Mouse (Mus musculus) effector memory CD4-positive, alpha-beta T cell, adult 7 months (primary cell): ENCODE results near the gene Rarres1. TPM values are rescaled to one million over a fixed set of nuclear protein-coding genes. Genes with fewer than 3 reads are reported as not detected.

Source experiments
- polyA plus RNA-seq: library from polyadenylated mRNA; unstranded; fragments of 100-300 nt; shearing (Covaris generic); gene quantifications from one replicate; pipeline ENCODE4 v1.2.1, GENCODE M21; 2017

Gene Rarres1
- polyA plus RNA-seq, result not detected

DNA sequence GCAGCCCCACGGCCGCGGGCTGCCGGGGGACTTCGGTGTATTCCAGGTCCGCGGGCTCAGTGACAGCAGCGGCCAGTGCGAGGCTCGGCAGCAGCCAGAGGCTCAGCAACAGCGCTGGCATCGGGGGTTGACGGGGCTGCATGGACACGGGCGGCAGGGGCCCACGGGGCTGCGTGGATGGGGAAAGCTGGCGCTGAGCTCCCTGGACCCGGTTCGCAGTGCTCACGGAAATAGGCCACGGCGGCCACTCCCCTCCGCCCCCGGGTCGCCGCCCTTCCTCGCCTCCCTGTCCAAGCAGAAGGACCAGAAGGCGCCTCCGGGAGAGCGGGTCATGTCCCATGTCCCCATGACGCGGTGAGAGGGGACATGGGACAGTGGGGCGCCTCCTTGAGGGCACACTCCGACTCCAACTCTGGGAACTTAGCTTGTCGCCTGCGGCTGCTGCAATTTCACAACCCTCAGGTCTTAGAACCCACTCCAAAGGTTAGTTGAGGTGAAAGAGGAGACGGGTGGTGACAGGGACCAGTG, at the start of gene Rarres1:
Rarres1 (minus strand) TSS at position 250 of the 528 bp plus-strand sequence.

DNA sequence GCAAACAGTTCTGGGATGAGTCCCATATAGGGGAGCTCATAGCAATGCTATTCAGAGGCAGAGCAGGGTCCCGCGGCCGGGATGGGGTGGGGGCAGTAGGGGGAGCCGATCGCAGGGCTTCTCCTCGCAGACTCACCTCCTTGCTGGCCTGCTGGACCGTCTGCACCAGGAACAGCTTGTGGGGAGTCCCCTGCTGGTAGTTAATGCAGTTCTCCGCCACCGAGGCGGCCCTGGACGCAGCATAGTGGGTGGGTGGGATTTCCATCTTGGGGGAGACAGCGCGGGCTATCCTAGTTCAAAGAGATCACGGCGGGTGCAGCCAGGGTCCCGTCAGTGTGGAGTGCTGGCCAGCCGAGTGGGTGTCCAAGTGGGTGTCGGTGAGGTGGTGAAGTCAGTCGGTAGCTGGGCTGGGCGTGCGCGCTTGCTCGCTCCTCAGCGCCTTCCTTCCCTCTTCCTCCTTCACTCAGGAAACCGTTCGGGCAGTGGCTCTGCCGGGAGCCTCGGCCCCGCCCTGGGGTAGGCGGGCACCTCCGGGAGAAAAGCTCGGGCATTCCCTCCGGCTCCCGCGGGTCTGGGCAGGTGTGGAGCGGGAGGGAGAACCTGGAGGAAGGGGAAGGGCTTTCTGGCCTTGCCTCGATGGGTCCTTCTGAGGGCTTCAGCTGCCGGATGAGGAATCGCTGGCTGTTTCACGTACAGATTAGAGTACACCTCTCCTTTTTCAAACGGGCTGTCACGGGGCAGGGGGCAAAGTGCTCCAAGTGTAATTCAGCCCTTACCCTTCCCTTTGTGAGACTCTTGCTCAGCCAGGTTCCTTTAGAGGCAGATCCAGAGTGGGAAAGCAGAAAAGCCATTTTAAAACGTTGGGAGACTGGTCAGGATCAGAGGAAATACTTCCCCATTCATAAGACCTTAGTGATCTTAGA, 51.6 kb downstream of the Rarres1 start, which contains the start of gene Lxn:
Lxn (minus strand) TSS at position 477 of the 923 bp plus-strand sequence.

DNA sequence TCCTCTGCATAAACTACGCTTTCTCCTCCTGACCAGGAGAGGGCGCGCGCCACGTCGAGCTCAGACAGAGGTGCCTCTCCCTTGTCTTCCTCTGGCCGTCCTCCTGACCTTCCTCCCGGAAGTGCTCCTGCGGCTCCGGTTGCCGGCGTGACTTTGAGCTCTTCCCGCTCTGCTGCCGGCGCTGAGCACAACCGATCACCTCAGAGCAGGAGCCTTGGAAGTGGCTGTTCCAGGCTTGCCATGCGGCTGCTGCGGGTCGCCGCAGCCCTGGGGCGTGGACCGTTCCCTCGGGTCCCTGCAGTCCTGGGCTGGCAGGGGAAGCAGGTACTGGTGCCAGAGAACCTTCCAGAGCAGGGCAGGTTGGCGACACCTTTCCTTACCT, 85.3 kb downstream of the Rarres1 start, which contains the start of gene Gfm1:
Gfm1 (plus strand) TSS at position 98 of the 382 bp plus-strand sequence.

Other genes with a start within 250 kb of the Rarres1 start
- 7.1 TPM for gene Mlf1, start 141.4 kb downstream of the Rarres1 start, polyA plus RNA-seq
- gene Gm17402, start 140.4 kb downstream of the Rarres1 start, polyA plus RNA-seq, result not detected
- gene Gfm1, start 85.4 kb downstream of the Rarres1 start, polyA plus RNA-seq, result 32.2 TPM
- 5.3 TPM for gene Lxn, start 51.6 kb downstream of the Rarres1 start, polyA plus RNA-seq
- gene Mfsd1, start 67.2 kb upstream of the Rarres1 start, polyA plus RNA-seq, result 48.8 TPM